Mouse (Mus musculus): ENCODE results near the gene Ipo5.
A peak's percentile ranks its signal among the peaks of the same experiment; 100 is the strongest.

The Ipo5 gene

DNA sequence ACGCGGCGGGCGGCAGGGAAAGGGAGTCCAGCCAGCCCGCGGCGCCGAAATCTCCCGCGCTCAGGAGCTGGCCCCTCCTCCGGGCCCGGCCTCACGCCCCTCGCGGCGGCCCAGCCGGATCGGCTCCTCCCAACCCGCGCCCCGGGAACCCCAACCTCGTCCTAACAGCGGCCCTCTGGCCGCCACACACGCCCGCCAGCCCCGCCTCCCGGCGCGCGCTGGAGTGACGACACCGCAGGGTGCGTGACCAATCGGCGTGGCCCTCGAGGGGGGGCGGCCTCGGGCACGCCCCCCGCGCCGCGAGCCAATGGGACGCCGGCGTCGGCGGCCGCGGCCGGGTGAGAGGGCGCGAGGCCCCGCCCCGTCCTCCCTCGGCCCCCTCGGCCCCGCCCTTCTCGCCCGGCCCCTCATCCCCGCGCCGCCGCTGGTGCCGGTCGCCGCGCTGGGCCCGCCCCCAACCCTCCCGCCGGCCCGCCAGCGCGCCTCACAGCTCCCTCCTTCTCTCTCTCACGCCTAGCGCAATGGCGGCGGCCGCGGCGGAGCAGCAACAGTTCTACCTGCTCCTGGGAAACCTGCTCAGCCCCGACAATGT, at the start of gene Ipo5:
Gene Ipo5 (plus strand): TSS at position 492 of the 592 bp plus-strand sequence.
- DNase-seq, result peak; percentile 91

DNA sequence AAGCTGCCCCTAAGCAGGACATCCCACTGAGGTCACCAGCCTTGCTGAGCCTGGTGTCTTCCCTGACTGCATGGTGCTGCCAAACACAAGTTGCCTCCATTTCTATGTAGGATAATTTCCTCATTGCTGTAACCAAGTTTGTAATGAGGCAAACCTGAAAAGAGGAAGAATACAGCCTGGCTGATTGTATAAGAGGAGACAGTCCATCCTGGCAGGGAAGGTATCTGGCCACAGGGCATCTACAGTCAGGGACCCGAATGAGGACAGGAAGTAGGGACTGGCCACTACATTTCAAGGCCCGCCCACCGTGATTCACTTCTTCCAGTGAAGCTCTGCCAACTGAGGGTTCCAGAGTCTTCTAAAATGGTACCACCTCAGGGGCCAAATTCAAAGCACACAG, 47.8 kb upstream of the Ipo5 start:
- no peak for DNase-seq

DNA sequence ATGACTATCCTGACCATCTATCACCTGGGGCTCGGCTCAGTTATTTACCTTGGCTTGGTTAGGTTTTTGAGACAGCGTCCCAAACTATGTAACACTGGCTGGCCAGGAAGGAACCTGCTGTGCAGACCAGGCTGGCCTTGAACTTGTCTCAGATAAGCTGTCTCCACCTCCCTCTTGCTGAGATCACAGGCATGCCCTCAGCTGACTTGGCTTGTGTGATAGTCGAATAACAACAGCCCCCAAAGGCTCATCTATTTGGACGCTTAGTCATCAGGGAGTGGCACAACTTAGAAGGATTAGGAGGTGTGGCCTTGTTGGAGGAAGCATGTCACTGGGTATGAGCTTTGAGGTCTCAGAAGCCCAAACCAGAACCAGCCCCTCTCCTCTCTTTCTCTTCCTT, 46.1 kb upstream of the Ipo5 start:
- DNase-seq, result no peak

DNA sequence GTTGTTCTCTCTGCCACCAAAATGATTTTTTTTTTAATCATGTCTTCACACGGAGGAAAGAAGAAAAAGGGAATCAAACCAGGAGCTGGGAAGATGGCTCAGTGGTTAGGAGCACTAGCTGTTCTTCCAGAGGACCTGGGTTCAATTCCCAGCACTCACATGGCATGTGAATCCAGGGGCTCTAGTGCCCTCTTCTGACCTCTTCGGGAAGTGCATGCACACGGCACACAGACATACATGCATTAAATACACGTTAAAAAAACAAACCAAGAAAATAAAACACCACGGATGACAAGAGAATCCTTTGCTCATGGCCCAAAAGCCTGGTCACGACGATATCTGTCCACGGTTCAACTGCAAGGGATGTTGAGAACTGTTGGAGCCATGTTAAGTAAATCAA, 44.5 kb upstream of the Ipo5 start:
- DNase-seq, result no peak

DNA sequence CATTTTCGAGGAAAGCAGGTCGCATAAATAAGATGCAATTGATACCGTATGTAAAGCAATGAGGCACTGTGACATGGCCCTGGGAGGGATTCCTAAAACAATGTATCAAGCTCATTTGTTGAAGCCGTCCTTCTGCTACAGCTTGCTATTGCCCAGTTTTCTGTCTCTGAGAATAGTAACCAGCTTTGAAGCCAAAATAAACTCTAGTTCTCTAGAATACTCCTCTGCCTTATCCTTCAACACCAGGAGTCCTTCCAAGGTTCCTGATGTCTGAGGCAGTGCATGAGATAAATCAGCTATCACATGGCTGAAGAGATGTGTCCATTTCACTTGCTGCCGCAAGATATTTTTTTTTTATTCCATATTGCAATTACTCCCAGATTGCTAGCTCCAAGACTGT, 43.9 kb upstream of the Ipo5 start:
- no peak for DNase-seq

DNA sequence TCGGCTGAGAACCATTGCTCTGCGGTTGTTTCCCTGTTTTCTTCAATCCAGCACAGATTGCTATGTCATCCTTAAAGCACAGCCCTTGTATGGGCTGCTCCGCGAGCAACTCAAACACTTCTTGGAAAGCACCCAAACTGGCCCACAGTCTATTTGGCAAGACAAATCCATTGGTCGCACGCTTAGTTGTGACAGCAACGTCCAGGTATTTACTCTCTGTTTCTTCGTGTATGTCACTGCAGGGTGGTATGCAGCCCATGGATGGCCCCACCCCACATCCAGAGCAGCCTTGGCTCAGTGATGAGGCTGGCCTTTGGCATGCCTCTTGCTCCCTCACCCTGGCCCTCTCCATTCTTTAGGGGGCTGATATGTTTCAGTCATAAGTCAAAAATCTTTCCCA, 42.5 kb upstream of the Ipo5 start:
- DNase-seq, result no peak

DNA sequence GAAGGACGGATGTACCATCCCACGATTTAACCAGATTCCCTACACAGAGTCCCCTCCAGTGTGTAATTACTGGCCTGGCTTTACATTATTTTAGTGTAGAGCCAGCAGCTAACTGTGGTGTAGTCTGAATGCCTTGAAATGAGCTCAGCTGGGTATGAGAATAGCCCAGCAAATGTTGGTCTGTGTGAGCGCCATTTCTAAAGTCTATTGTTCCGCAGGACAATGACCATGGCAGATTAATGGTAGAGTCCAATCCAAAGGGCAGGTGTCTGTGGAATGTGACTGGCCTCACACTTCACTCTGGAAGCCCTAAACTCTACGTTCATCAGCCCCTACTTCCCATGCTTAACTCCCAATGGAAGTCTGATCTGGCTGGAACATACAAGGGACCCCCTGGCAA, 40.3 kb upstream of the Ipo5 start:
- no peak for DNase-seq

DNA sequence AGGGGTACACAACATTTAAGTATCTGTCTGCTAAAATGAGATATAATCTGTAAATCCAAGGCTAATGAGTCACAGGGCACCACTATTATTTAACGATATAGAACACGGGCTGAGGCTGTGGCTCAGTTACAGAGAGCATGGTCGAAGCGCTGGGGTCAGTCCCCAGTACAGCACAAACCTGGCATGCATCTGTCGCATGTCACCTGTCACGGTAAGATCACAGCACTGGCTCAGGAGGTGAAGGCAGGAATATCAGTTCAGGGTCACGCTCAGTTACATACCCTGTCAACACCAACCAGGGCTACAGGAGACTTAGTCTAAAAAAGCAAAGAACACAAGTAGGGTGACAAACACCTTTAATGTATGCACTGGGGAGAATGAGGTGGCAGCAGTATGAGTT, 36.6 kb upstream of the Ipo5 start:
- no peak for DNase-seq

DNA sequence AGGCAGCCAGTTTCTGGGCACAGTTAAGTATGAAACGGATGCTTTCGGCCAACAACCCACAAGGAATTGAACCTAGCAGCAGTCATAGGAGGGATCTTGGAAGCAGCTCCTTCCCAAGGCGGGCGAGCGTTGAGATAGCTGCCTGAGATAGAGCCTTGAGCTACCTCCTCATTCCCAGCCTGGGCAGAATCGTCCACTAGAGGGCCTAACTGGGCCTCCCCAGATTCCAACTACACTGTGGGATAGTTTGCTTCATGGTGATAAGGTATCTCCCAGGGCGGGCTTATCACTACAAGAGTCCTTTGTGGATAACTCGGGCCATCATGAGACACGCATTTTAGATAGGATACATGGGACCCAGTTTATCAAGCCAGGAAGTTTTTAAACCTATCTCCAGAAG, 35.9 kb upstream of the Ipo5 start:
- DNase-seq, result no peak

DNA sequence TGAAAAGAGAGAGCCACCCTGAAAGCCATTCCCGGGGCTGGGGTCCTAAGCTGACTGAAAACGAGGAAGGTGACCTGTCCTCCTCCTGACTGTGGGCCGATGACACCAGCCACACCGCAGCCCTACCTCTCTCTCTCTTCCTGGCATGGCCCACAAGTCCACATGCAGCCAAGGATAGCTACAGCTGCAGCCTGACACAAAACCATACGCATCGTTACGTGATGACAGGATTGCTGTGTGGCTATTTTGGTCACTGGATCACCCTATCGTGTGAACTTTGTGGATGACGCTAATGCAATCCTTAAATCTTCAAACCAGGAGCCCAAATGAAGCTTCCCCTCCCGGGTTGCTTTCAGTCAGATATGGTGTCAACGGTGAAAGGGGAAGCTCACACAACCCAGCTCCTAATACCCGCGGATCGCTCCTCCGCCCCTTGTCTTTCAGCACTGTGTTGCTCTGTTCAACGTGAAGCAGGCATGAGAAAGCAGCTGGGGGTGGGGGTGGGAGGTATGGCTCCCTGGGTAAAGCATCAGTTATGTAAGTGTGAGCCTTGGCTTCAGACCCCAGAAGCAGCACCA, 35.1 kb upstream of the Ipo5 start:
- no peak for DNase-seq

DNA sequence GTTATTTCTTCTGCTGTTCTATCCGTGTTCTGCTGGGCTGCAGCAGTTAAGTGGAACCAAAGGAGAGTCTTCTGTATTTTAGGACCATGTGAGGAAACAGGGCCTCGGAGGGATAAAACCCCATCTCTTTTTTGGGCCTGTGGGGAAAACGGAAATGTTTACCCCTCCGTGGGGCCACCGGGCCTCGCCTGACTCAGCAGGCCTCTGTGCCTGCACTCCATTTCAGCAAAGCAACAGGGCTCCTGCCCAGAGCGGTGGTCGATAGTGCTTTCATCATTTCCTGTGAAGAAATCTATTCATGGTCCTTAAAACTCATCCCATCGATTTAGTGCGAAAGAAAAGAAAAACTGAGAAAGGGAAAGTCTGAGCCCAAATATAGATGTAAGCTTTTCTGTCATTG, 33.9 kb upstream of the Ipo5 start:
- DNase-seq, result no peak

DNA sequence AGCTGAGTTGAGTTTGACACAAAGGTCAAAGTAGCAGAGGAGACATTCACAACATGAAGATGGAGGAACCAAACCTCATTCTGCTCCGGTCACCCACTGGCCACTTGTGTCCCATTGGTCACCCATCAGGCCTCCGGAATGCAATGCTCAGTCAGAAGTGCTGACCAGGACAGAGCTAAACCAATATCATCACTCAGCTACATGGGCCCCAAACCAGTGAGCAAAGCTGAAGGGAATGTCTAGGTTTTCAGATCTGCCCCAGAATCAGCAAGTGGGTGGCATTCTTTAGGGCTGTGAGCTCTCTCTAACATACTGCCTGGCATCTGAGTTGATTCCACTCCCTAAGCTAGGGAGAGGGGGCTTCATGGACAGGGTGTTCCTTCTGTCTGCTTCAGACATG, 32.0 kb upstream of the Ipo5 start:
- DNase-seq, result no peak

DNA sequence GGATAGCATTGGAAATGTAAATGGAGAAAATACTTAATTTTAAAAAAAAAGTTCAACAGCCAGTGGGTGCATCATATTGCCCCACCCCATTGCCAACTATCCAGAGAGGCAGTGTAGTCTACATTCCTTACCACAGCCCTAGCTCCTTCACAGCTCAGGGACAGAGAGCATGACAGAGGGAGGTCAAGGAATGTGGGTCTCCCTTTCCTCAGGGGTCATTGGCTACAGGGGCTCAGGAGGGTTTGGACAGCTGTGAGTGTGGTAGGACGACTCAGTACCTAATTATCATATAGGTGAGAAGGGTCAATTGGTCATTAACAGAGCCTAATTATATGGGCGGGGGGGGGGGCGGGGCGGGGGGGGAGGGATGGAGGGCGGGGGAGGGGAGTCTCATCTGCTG, 30.4 kb upstream of the Ipo5 start:
- no peak for DNase-seq

DNA sequence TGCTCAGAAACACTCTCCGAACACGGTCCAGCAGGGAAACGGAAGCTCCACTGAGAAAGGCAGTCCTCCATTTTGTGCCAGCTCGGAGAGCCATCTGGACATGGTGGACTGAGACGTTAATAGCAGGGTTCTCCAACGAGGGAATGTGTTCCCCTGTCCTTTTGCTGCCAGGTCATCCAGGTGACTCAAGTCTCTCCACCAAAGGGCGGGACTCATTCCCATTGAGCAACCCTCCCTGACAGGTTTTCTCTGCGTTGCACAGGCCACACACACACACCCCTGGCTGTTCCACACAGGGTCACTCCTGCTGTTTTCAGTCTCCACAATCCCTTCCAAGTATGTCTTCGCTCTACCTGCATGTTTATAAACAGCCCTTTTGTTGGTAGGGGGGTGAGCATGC, 30.0 kb upstream of the Ipo5 start:
- no peak for DNase-seq

DNA sequence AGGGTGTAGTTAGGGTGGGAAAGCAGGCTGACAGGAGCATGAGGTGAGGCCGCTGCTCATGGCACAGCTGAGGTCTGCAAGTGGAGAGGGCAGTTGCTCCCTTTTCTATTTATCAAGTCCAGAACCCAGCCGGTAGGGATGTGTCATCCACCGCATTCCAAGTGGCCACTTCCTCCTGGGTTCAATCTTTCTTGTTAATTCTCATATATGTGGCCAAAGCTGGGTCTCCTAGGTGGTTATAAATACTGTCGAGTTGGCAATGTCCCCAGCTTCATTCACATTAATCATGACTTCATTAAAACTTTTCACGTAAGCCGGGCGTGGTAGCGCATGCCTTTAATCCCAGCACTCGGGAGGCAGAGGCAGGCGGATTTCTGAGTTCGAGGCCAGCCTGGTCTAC, 22.3 kb upstream of the Ipo5 start:
- no peak for DNase-seq

DNA sequence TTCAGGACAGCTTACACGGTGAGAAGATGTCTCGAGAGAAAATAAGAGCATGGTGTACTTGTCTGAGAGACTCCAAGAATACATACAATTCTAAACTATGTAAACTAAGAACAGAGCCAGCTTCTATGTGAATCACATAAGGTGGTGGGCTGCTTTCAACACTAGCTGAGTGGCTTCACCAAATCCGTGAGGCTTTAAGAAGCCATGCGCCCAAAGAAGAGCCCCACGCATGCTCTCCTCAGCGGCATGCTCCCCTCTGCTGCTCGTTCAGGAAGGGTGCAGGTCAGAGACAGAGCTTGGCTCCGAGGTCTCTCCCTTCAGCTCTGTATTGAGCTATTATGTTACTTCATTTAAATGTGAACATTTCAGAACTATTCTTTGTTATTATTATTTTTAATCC, 18.7 kb upstream of the Ipo5 start:
- no peak for DNase-seq

DNA sequence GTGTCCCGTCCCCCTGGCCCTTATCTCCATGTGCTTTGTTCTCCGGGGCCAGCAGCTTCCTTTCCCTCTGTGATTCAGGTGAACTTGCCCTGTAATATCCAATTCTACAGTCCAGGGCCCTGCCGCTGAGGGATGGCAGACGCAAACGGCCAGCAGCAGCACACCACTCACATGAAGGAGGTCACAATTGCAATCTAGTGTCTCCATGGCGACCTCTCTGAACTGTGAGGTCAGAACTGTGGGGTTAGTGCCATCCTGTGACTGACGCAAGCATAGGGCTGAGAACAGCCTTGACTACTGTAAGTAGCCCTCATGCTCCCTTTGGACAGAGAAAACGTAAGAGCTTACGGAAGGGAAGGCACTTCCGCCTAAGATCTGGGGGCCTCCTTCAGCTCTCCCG, 14.4 kb upstream of the Ipo5 start:
- DNase-seq, result no peak

DNA sequence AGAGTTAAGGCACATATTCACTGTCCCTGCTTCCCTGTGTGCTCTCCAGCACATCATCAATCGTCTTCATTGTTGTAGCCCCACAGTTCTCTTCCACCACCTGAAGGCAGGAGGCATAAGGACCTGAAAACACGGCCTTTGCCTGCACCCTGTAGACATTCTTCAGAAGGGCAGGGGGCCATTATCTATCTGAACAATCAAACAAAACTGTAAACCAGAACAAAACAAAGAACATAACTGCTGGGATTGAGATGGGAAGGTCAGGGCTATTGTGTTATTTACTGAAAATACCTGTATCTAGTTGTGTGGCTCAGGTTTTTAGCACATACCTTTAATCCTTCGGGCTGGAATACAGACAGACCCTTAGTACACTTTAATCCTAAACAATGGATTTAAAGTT, 12.1 kb upstream of the Ipo5 start:
- no peak for DNase-seq

DNA sequence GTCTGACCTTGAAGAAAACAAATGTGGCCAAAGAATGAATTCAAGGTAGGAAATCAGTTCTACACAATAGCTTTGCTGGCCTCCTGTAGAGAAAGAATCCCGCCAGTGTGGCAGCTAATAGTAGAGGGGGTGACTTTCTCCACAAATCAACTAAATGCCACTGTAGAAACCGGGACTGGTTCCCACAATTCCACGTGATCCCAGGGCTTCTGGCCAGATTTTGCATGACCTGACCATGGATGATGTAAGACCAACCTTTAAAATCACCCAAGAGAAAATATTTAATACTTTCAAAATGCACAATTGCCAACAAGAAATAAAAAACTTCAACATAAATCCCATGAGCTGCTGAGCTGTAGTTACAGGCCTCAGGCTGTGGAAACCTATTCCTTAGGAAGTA, 1.6 kb upstream of the Ipo5 start:
- DNase-seq, result no peak

DNA sequence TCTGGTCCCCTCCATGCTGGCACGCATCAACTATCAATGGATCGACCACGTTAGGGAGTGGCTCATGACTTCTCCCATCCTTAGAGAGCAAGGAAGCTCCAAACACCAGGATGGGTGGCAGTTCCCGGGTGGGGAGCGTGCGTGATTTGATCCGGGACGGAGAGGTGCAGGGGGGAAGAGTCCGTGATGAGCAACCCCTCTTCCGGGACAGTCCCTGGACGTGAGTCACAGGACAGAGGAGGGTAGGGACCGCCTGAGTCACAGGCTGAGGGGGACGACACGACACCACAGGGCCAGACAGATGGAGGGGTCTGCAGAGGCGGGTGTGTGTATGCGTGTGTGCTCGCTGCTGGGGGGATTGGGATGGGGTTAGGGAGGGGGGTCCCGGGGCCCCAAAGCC, 704 bp upstream of the Ipo5 start:
- peak in 1 of 2 experiments; percentile 55 for DNase-seq

DNA sequence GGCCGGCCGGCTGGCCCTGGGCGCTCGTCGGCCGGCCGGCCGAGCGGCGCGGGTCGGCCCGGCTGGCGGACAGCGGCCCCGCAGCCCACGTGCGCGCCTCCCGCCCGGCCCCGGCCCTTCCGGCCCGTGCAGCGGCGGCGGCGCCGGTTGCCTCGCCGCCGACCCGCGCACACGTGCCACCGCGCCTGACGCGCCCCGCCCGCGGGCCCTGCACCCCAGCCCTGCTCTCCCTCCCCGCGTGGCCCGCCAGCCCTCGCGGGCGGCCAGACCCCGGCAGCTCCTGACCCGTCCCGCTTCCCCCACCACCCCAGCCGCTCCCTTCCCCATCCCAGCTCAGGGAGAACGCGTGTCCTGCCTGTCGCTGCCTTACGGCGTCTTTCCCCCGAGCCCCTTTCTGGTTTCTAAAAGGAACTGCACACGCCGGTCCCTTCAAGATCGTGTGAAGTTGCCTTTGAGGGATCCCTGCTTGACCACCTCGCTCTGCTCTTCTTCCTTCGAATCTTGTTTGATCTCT, 421 bp downstream of the Ipo5 start:
- peak; percentile 29 to 34 for DNase-seq

DNA sequence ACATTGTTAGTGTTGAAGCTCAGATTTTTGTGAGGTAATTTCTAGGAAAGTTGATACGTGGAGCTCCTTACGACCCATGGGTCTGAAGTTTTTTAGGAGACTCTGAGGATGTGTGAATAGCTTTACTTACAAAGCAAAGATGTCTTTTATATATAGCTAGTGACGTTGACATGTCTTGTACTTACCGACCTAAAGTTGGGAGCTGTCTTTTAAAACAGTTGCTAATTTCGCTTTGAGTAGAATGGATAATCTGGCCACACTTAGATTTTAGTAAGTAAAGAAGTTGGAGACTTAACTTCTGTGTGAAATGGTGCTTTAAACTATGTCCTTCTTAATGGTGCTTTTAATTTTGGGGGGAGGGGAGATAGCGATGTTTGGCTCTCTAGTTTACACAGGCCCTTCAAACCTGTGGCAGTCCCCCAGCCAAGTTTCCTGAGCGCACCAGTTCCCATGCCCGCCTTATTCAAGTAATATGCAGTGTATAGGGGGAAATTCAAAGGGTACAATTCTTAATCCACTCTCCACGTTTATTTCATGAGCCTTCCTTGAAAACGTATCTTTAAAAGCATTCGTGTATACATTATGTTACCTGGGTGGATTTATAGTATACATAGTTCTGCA, 1.2 kb downstream of the Ipo5 start:
- no peak for DNase-seq

DNA sequence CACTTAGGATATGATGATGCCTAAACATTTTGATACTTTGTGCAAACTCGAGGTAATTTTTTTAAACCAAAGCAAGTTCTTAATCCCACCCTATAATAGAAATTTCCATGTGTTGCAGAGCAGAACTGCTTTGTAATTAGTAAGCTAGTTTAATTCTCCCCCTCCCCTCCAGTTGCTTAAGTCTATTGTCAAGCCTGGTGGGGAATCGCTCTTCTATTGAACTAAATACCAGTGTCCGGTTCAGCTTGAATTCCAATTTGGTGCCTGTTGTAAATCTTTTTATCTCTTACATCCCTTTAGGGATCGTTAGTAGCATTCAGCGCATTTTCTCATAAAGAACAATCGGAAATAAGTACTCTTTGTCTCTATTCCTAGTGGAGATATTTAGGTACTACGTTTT, 1.9 kb downstream of the Ipo5 start:
- DNase-seq, result no peak

DNA sequence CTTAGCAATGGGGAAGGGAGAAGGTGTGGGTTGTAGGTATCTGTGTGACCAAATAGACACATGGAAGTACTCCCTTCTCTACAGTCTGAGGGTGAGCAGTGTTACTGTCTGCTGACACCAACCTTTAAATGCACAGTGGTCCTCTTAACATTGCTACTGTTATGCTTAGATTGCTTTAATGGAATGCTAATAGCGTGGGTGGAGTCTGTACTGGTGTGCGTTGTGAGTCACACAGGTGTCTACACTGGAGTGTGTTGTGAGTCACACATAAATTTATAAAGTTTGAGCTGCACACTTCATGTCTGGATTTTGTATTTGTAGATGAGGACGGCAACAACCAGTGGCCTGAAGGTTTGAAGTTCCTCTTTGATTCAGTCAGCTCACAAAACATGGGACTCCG, 10.8 kb downstream of the Ipo5 start:
- no peak for DNase-seq

DNA sequence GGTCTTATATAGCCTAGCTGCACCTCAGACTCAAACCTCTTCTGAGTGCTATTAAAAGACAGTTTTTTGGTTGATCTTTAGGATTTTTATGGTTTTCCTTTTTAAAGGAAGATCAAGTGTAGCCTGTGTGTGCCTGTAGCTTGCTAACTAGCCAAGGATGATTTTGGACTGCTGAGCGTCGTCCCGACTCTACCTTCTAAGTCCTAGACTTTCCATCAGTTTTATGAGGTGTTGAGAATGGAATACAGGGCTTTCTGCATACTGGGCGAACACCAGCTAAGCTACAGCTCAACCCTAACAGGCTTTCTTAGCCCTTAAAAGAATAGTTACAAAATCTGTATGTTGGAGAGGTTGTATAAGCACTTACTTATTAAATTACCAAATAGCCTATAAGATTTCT, 13.0 kb downstream of the Ipo5 start:
- DNase-seq, result no peak
